Mouse (Mus musculus) forebrain, embryonic 11.5 days (tissue): ENCODE measurements around the gene Mylk2. TPM values are rescaled to one million over a fixed set of nuclear protein-coding genes. Genes with fewer than 3 reads are reported as not detected.

ENCODE experiments used
- ATAC-seq: fragments of 200-750 bp; cut with Nextera tagmentation; replicated peaks from 2 replicates; pipeline ENCODE4 v1.8.0; 2017; ENCODE audit warnings: moderate TSS enrichment; ENCODE audit not compliant: low FRiP score
- DNase-seq: peaks from one replicate; pipeline ENCODE4 v3.0.0-alpha.2; 2017; ENCODE audit warnings: low spot score
- H3K27ac ChIP-seq: fragments of 300-500 bp; sonication (generic); 2 replicates; pipeline ENCODE4 v1.5.1; 2014; ENCODE audit warnings: low read depth, low read length
- H3K27me3 ChIP-seq: fragments of 300-500 bp; sonication (generic); 2 replicates; pipeline ENCODE4 v1.6.1; 2014; ENCODE audit warnings: mild to moderate bottlenecking, low read length, mixed read lengths; ENCODE audit not compliant: control insufficient read depth, insufficient read depth
- H3K36me3 ChIP-seq: fragments of 300-500 bp; sonication (generic); 2 replicates; pipeline ENCODE4 v1.6.1; 2014; ENCODE audit warnings: mild to moderate bottlenecking, low read length, moderate library complexity, mixed read lengths; ENCODE audit not compliant: control insufficient read depth, insufficient read depth
- H3K4me1 ChIP-seq: fragments of 300-500 bp; sonication (generic); replicated peaks from 2 replicates; pipeline ENCODE4 v1.6.1; 2014; ENCODE audit warnings: low read length, mixed read lengths; ENCODE audit not compliant: control insufficient read depth, insufficient read depth
- H3K4me2 ChIP-seq: fragments of 300-500 bp; sonication (generic); 2 replicates; pipeline ENCODE4 v1.6.1; 2014; ENCODE audit warnings: low read depth, mild to moderate bottlenecking, low read length, moderate library complexity, mixed read lengths; ENCODE audit not compliant: severe bottlenecking
- H3K4me3 ChIP-seq: fragments of 300-500 bp; sonication (generic); 2 replicates; pipeline ENCODE4 v1.5.1; 2014; ENCODE audit warnings: low read depth, low read length
- H3K9ac ChIP-seq: fragments of 300-500 bp; sonication (generic); 2 replicates; pipeline ENCODE4 v1.6.1; 2014; ENCODE audit warnings: low read length
- H3K9me3 ChIP-seq: fragments of 300-500 bp; sonication (generic); 2 replicates; pipeline ENCODE4 v1.6.1; 2016; ENCODE audit warnings: low read length, mixed read lengths; ENCODE audit not compliant: control insufficient read depth
- WGBS: fragments of 180-500 bp; shearing (Covaris S2); extraction: QIAGEN DNeasy Blood & Tissue Kit; methylation state at CpG from one replicate; pipeline ENCODE4 v1.1.7; 2014; 5-methylcytosine and 5-hydroxymethylcytosine counted together
- microRNA-seq: library from miRNA; unstranded; fragments of <30 nt; microRNA quantifications from one replicate; pipeline ENCODE4, GENCODE M21; 2016; ENCODE audit not compliant: insufficient number of aligned reads
- polyA plus RNA-seq: library from polyadenylated mRNA; unstranded; fragments of >200 nt; fragmentation: Nextera tagmentation; extraction: Ambion mirVana; gene quantifications from 2 replicates; pipeline ENCODE4 v1.2.1, GENCODE M21; 2014

Gene Mylk2
- polyA plus RNA-seq, 1 experiment from 2014 or later = not detected

GRCm38 (mm10) chr2:152951850-152952720 is 40.9 kb downstream of the Mylk2 start:
- Histone ChIP-seq H3K4me1 (no peaks in the 10 kb centered on the region), H3K4me3 (peak overlapping the region; percentile 63), H3K9ac (peak overlapping the region; percentile 75), H3K4me2 (peak overlapping the region; percentile 97), H3K9me3 (no peaks in the 10 kb centered on the region), H3K27me3 (peaks cover 9% of the 10 kb centered on the region), H3K36me3 (no peaks in the 10 kb centered on the region), H3K27ac (no peak overlapping the region)
- ATAC-seq (peak; percentile 44; the same call in 1 of the 2 replicates), DNase-seq (no peak)
- WGBS = 14% methylated on average over 13 of the region's 13 CpGs

- DNase-seq = no peak
Measured at GRCm38 (mm10) chr2:152958116-152958515, 47.0 kb downstream of the Mylk2 start.

GRCm38 (mm10) chr2:152962091-152962793 is 51.1 kb downstream of the Mylk2 start, which contains the start of gene Ttll9:
Gene Ttll9 (plus strand): TSS chr2:152962485.
- Histone ChIP-seq H3K4me2 (peak within 1 kb of the TSS; percentile 76), H3K36me3 (no peaks in the 10 kb centered on the region), H3K4me1 (no peaks in the 10 kb centered on the region; the same call in 1 of the 2 replicates), H3K27ac (no peak within 1 kb of the TSS), H3K9ac (peak within 1 kb of the TSS; percentile 52), H3K27me3 (no peaks in the 10 kb centered on the region), H3K9me3 (no peaks in the 10 kb centered on the region), H3K4me3 (peak within 1 kb of the TSS; percentile 43)
- ATAC-seq = peak; percentile 96
- 1% methylated on average over 34 of the region's 34 CpGs for WGBS
- peak; percentile 86 for DNase-seq

More at GRCm38 (mm10) chr2:152958116-152958515, 47.0 kb downstream of the Mylk2 start:
- H3K4me1 ChIP-seq = no peaks in the 10 kb centered on the region; the same call in 1 of the 2 replicates
- no peak overlapping the region for H3K4me3 ChIP-seq
- H3K4me2 ChIP-seq = no peak overlapping the region
- no peaks in the 10 kb centered on the region for H3K36me3 ChIP-seq
- peaks cover 4% of the 10 kb centered on the region; the same call in 1 of the 2 replicates for H3K27me3 ChIP-seq
- no peak overlapping the region for H3K27ac ChIP-seq
- no peak overlapping the region for H3K9ac ChIP-seq
- 84% methylated on average over 3 of the region's 3 CpGs for WGBS
- ATAC-seq = no peak
- H3K9me3 ChIP-seq = no peaks in the 10 kb centered on the region

GRCm38 (mm10) chr2:152965555-152965954 is 54.4 kb downstream of the Mylk2 start:
- WGBS = 71% methylated on average over 4 of the region's 4 CpGs
- Histone ChIP-seq H3K9ac (no peak overlapping the region), H3K4me3 (no peak overlapping the region), H3K9me3 (no peaks in the 10 kb centered on the region), H3K27me3 (no peaks in the 10 kb centered on the region), H3K27ac (no peak overlapping the region), H3K4me2 (no peak overlapping the region), H3K4me1 (no peaks in the 10 kb centered on the region; the same call in 1 of the 2 replicates), H3K36me3 (no peaks in the 10 kb centered on the region)
- no peak for DNase-seq
- no peak for ATAC-seq

Small RNA genes within 50 kb of the gene (microRNA-seq; reads per million reads assigned to microRNA genes)
- gene Mir5622 = 6.7 reads per million

Other genes with a start within 250 kb of the Mylk2 start
- gene H13, start 241.9 kb upstream of the Mylk2 start, polyA plus RNA-seq = 110 and 112 TPM in 2 replicates
- 37.9 and 39.5 TPM in 2 replicates for gene Mcts2, start 224.3 kb upstream of the Mylk2 start, polyA plus RNA-seq
- gene Id1, start 175.1 kb upstream of the Mylk2 start, polyA plus RNA-seq = 51.1 and 53.1 TPM in 2 replicates
- 4.6 and 5.5 TPM in 2 replicates for gene Cox4i2, start 157.2 kb upstream of the Mylk2 start, polyA plus RNA-seq
- gene Bcl2l1, start 79.6 kb upstream of the Mylk2 start, polyA plus RNA-seq = 135 and 140 TPM in 2 replicates
- 168 and 185 TPM in 2 replicates for gene Tpx2, start 63.4 kb upstream of the Mylk2 start, polyA plus RNA-seq
- gene Foxs1, start 21.9 kb downstream of the Mylk2 start, polyA plus RNA-seq = 1.4 and 2.3 TPM in 2 replicates
- gene Dusp15, start 40.3 kb downstream of the Mylk2 start, polyA plus RNA-seq = 0.80 and 0.99 TPM in 2 replicates
- gene Ttll9, start 51.1 kb downstream of the Mylk2 start, polyA plus RNA-seq = 1.5 and 1.6 TPM in 2 replicates
- gene Pdrg1, start 104.1 kb downstream of the Mylk2 start, polyA plus RNA-seq = 64.9 and 77.5 TPM in 2 replicates
- 0.09 and 0.24 TPM in 2 replicates for gene Xkr7, start 120.5 kb downstream of the Mylk2 start, polyA plus RNA-seq
- gene Ccm2l, start 154.6 kb downstream of the Mylk2 start, polyA plus RNA-seq = 0.99 and 1.3 TPM in 2 replicates
- gene Hck, start 197.1 kb downstream of the Mylk2 start, polyA plus RNA-seq = 1.8 TPM in 2 replicates
- gene Tm9sf4, start 250.0 kb downstream of the Mylk2 start, polyA plus RNA-seq = 71.8 and 79.4 TPM in 2 replicates